Mouse (Mus musculus): ENCODE data around the gene Lamb1. TPM values are rescaled to one million over a fixed set of nuclear protein-coding genes. Genes with fewer than 3 reads are reported as not detected.
A peak's percentile ranks its signal among the peaks of the same experiment; 100 is the strongest.

The Lamb1 gene
- polyA plus RNA-seq, 1 experiment from 2014 or later = 61.9 TPM

DNA sequence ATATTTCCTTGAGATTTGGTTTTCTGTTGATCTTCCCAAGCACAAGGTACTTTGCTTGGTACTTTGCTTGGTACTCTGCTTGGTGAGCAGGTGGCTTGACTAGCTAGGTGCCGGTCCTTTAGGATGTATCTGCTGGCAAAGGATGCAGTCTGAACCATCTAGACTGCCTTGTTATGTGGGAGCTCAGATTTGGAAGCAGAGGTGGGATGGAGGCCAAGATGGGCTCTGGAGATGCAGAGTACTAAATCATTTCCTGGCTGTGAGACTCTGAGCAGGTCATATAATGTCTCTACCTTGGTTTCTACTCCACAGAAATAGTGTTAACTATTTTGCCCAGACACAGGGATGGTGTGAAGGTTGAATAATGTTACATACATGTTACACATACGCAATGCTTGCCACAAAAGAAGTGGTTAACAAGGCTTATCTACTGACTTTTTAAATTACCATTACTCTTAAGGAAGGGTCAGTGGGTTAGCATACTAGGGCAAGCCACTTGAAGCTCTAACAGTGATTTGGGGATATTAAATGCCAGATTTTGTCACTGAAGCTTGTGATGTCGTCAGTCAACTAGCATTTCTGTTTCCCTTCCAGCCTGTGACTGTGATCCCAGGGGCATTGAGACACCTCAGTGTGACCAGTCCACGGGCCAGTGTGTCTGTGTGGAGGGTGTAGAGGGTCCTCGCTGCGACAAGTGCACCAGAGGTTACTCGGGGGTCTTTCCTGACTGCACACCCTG is 52.8 kb downstream of the Lamb1 start:
- peaks cover 14% of the 10 kb centered on the region for H3K4me1 ChIP-seq
- no peaks in the 10 kb centered on the region for H3K27me3 ChIP-seq
- no peak overlapping the region for H3K4me2 ChIP-seq
- ATAC-seq (ENCODE audit: insufficient number of reproducible peaks, insufficient read depth, low FRiP score, low TSS enrichment, low read depth) = no peak
- no peak overlapping the region for H3K9ac ChIP-seq
- 92% methylated on average over 7 of the region's 7 CpGs for whole genome bisulfite sequencing
- H3K9me3 ChIP-seq = peaks cover 9% of the 10 kb centered on the region; the same call in 1 of the 2 replicates
- no peak overlapping the region for H3K4me3 ChIP-seq
- peaks cover 90% of the 10 kb centered on the region for H3K36me3 ChIP-seq
- H3K27ac ChIP-seq = no peak overlapping the region

DNA sequence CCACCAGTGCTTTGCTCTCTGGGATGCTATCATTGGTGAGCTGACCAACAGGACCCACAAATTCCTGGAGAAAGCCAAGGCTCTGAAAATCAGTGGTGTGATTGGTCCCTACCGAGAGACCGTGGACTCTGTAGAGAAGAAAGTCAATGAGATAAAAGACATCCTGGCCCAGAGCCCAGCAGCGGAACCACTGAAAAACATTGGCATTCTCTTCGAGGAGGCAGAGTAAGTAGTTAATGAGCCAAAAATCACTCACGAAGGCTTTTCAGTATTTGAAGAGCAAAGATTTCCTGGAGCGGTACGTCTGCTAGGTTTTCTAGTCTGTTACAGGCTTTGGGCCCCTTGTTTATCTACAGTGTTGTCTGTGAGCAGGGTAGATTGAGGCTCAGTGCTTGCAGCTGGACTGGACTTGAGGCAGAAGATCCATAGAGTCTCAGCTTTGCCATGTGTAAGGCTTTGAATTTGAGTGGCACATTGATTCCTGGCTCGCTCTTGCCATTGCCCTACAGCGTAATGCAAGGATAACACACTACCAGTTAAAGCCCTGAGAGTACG is 53.5 kb downstream of the Lamb1 start:
- peaks cover 9% of the 10 kb centered on the region; the same call in 1 of the 2 replicates for H3K9me3 ChIP-seq
- H3K27me3 ChIP-seq = no peaks in the 10 kb centered on the region
- H3K4me3 ChIP-seq = no peak overlapping the region
- peaks cover 90% of the 10 kb centered on the region for H3K36me3 ChIP-seq
- no peak overlapping the region for H3K27ac ChIP-seq
- peaks cover 14% of the 10 kb centered on the region for H3K4me1 ChIP-seq
- WGBS = 79% methylated on average over 10 of the region's 10 CpGs
- ATAC-seq (ENCODE audit: insufficient number of reproducible peaks, insufficient read depth, low FRiP score, low TSS enrichment, low read depth) = no peak
- H3K9ac ChIP-seq = no peak overlapping the region
- H3K4me2 ChIP-seq = no peak overlapping the region

DNA sequence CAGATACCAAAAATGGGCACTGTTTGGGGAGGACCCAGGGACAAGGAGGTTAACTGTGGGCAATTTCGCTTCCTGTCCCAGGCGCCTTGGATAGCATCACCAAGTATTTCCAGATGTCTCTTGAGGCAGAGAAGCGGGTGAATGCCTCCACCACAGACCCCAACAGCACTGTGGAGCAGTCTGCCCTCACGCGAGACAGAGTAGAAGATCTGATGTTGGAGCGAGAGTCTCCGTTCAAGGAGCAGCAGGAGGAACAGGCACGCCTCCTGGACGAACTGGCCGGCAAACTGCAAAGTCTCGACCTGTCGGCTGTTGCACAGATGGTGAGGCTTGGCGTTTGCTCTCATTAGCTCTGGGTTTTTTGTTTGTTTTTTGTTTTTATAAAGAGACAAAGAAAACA is 55.8 kb downstream of the Lamb1 start:
- 23% methylated on average over 13 of the region's 13 CpGs for WGBS
- H3K9me3 ChIP-seq = no peaks in the 10 kb centered on the region
- H3K4me2 ChIP-seq = peak overlapping the region; percentile 7; the same call in 1 of the 2 replicates
- no peak overlapping the region for H3K4me3 ChIP-seq
- H3K36me3 ChIP-seq = peaks cover 91% of the 10 kb centered on the region
- H3K27me3 ChIP-seq = no peaks in the 10 kb centered on the region
- H3K4me1 ChIP-seq = peaks cover 14% of the 10 kb centered on the region
- ATAC-seq (ENCODE audit: insufficient number of reproducible peaks, insufficient read depth, low FRiP score, low TSS enrichment, low read depth) = no peak
- peak overlapping the region; percentile 74 for H3K27ac ChIP-seq
- no peak overlapping the region for H3K9ac ChIP-seq

DNA sequence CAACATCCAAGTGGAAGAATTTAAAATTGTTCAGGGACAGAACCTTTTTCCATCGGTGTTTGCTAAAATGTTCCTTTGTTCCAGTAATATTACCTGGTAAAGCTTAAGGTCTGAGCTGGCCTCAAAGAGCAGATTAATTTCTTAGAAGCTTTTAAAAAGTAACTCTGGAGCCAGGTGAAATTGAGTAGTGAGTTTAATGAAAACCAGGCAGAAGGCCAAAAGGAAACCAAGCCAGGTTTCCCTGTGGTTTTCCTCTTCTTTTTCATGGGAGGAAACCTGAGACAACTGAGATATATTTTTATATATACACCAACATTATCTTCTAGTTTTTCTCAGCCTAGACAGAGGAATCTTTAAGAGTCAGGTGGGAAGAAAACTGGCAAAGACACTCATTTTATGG is 56.5 kb downstream of the Lamb1 start:
- Histone ChIP-seq H3K27ac (peak overlapping the region; percentile 74), H3K27me3 (no peaks in the 10 kb centered on the region), H3K9ac (no peak overlapping the region), H3K9me3 (no peaks in the 10 kb centered on the region), H3K4me3 (no peak overlapping the region), H3K36me3 (peaks cover 91% of the 10 kb centered on the region), H3K4me2 (no peak overlapping the region), H3K4me1 (peaks cover 14% of the 10 kb centered on the region)
- 32% methylated on average over 1 of the region's 1 CpGs for WGBS
- ATAC-seq (ENCODE audit: insufficient number of reproducible peaks, insufficient read depth, low FRiP score, low TSS enrichment, low read depth) = no peak

DNA sequence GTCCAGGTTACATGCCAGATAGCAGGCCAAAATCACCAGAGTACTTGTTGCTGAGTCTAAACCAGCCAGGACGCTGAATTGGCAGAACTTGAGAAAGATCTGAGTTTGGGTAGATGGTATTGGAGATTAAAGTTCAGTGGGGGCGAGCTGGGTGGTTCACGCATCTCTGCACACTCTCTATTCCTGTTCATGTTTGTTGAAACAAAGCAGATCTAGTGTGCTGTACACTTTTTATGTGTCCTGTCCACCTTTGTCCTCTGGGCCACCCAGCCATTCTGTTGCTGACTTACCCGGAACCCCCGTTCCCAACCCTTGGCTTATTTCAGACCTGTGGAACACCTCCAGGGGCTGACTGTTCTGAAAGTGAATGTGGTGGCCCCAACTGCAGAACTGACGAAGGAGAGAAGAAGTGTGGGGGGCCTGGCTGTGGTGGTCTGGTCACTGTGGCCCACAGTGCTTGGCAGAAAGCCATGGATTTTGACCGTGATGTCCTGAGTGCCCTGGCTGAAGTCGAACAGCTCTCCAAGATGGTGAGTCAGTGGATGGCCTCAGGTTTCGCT is 58.2 kb downstream of the Lamb1 start:
- Histone ChIP-seq H3K9ac (no peak overlapping the region), H3K4me1 (peaks cover 14% of the 10 kb centered on the region), H3K9me3 (no peaks in the 10 kb centered on the region), H3K36me3 (peaks cover 91% of the 10 kb centered on the region), H3K27ac (no peak overlapping the region), H3K4me3 (no peak overlapping the region), H3K27me3 (no peaks in the 10 kb centered on the region), H3K4me2 (no peak overlapping the region)
- ATAC-seq (ENCODE audit: insufficient number of reproducible peaks, insufficient read depth, low FRiP score, low TSS enrichment, low read depth) = no peak
- 91% methylated on average over 9 of the region's 9 CpGs for WGBS

DNA sequence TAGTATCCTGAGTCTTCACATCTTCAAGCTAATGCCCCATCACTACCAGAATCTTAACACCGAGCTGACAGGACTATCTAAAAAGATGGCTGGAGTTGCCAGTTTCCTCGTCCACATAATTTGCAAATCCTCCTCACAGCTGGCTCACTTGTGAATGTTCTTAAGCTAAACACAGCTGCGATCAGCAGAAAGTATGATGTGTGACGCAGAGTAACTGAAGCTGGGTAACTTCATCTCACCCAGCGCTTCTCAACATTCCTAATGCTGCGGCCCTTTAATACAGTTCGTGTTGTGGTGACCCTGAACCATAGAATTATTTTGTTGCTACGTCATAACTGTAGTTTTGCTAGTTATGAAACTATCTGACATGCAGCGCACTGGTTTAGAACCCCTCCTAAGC is 62.1 kb downstream of the Lamb1 start:
- H3K4me1 ChIP-seq = no peaks in the 10 kb centered on the region
- H3K9me3 ChIP-seq = no peaks in the 10 kb centered on the region
- ATAC-seq (ENCODE audit: insufficient number of reproducible peaks, insufficient read depth, low FRiP score, low TSS enrichment, low read depth) = no peak
- H3K36me3 ChIP-seq = peaks cover 92% of the 10 kb centered on the region
- H3K27me3 ChIP-seq = no peaks in the 10 kb centered on the region
- H3K9ac ChIP-seq = no peak overlapping the region
- H3K4me3 ChIP-seq = no peak overlapping the region
- H3K4me2 ChIP-seq = no peak overlapping the region
- H3K27ac ChIP-seq = no peak overlapping the region
- WGBS = 93% methylated on average over 9 of the region's 9 CpGs

DNA sequence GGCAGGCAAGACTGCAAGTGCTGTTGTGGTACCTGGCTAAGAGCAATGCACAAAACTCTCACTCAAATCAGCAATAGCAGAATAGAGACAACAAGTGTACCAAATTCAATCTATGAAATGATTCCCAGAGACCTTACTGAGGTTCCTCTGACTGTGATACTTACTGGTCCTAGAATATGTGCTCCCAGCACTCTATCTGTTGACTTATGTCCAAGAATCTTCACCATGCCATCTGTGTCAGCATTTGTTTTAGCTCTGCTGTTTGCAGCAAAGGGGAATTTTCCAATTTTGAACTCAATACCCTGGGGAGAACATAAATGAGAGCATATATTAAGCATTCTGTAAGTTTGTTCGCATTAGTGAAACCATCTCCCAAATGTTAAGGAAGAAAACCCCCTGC is 68.2 kb downstream of the Lamb1 start:
- H3K27me3 ChIP-seq = no peaks in the 10 kb centered on the region
- H3K36me3 ChIP-seq = peaks cover 79% of the 10 kb centered on the region
- no peak overlapping the region for H3K4me3 ChIP-seq
- no peaks in the 10 kb centered on the region for H3K4me1 ChIP-seq
- 84% methylated on average over 1 of the region's 1 CpGs for WGBS
- no peak for ATAC-seq (ENCODE audit: insufficient number of reproducible peaks, insufficient read depth, low FRiP score, low TSS enrichment, low read depth)
- H3K27ac ChIP-seq = no peak overlapping the region
- H3K9me3 ChIP-seq = no peaks in the 10 kb centered on the region
- H3K9ac ChIP-seq = no peak overlapping the region
- H3K4me2 ChIP-seq = no peak overlapping the region

DNA sequence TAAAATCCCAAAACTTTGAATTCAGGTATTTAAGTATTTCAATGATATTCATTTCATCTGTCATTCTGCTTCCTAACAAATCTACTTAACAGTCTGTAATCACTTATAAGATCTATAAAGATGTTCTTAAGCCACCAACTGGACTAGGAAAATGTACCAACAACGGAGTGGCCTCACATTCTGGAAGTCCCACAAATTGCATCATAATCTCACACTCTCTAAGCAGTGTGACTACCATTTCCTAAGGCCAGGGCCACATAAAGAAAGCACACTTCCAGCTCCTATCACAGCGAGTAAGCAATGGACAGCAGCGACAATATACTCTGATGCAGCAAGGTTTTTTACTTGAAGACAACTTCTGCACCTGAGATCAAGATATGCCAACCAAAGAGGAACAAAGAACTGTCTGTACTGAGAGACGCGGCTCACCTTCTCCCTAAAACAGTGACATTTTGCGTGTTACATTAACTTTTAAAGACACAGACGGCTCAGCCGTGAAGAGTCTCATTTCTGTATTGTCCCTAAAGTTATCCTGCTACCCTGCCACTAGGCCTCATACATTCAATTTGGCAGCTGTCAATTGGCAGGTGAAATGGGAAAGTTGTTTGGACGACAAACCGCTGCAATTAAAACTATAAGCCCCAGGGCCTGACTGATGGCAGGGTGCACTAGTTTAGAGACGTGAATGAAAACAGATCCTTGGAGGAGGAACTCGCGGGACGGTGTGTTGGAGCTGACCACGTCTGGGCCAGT is 85.3 kb downstream of the Lamb1 start:
- peak overlapping the region; percentile 97 for H3K9ac ChIP-seq
- ATAC-seq (ENCODE audit: insufficient number of reproducible peaks, insufficient read depth, low FRiP score, low TSS enrichment, low read depth) = 0 out of 2 replicates have a peak, but pooled peaks have one; percentile 20
- peak overlapping the region; percentile 81; the same call in 1 of the 2 replicates for H3K27ac ChIP-seq
- H3K9me3 ChIP-seq = no peaks in the 10 kb centered on the region
- H3K27me3 ChIP-seq = no peaks in the 10 kb centered on the region
- 25% methylated on average over 15 of the region's 15 CpGs for WGBS
- peaks cover 19% of the 10 kb centered on the region for H3K36me3 ChIP-seq
- H3K4me3 ChIP-seq = peak overlapping the region; percentile 99
- H3K4me2 ChIP-seq = peak overlapping the region; percentile 82
- peaks cover 9% of the 10 kb centered on the region for H3K4me1 ChIP-seq

DNA sequence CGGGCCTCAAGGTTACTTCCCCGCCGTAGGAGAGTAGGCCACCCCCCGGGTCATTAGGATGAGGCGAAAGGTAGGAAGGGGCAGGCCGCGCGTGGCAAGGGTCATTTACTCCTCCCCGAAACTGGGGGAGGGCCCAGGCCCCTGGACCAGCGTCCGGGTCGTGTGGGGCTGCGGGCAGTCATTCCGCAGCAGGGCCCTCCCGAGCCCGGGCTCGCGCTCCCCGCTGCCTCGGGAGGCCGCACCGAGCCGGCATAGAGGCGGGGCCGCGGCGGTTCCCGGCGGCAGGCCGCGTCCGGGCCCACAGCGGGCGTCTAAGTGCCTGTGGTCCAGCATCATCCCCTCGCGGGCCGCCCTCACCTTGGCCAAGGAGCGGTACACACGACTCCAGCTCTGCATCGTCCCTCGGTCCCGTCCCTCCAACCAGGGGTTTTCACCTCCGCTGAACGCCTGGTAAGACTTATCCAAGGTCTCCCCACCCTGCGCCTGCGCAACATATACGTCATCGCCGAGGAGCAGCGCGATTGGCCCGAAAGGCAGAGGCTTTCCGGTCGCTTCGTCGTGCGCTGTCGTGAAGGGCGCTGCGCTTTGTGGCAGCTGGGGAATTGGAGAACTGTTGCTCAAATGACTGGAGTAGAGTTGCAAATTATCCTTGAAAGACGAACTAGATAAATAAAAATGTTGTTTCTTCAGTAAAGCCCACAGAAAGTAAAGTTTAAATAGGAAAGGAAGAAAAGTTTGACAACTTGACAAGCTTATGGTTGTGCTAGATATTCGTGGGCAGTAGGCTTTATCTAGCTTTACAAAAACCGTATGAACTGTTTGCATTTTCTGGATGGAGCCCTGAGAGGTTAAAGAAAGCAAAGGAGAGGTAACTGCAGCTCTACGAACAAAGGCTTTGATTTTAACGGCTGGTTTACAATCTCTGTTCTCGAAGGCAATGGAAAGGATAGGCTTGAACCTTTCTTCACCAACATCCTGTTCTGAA is 86.2 kb downstream of the Lamb1 start, which contains the start of gene Dld:
TSS of gene Dld (minus strand) at position 510 of the 985 bp plus-strand sequence.
- ATAC-seq (ENCODE audit: insufficient number of reproducible peaks, insufficient read depth, low FRiP score, low TSS enrichment, low read depth) = peak; percentile 97
- no peaks in the 10 kb centered on the region for H3K27me3 ChIP-seq
- no peaks in the 10 kb centered on the region for H3K9me3 ChIP-seq
- peak within 1 kb of the TSS; percentile 97 for H3K9ac ChIP-seq
- H3K4me2 ChIP-seq = peak within 1 kb of the TSS; percentile 82
- H3K27ac ChIP-seq = peak within 1 kb of the TSS; percentile 81
- 5% methylated on average over 64 of the region's 66 CpGs for WGBS
- H3K4me1 ChIP-seq = peaks cover 9% of the 10 kb centered on the region
- peaks cover 19% of the 10 kb centered on the region for H3K36me3 ChIP-seq
- H3K4me3 ChIP-seq = peak within 1 kb of the TSS; percentile 99

DNA sequence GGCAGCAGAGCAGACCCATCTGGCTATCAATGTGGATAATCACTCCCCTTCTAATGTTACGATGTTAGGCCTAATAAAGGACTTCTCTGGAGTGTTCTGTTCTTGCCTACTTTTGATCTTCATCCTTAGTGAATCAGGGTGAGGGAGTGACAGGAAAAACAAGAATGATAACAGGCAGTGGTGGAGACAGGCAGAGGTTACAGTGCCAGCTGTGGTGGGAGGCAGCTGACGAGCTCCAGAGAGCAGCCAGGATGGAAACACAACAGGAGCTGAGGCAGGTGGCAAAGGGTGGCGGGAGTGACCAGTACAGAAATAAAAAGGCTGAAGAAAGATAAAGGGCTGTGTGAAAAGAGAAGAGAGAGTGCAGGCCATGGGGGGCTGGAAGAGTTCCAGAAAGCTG is 101.4 kb downstream of the Lamb1 start:
- no peak overlapping the region for H3K9ac ChIP-seq
- no peak overlapping the region for H3K4me2 ChIP-seq
- WGBS = 64% methylated on average over 3 of the region's 3 CpGs
- H3K4me3 ChIP-seq = no peak overlapping the region
- H3K27me3 ChIP-seq = no peaks in the 10 kb centered on the region
- no peaks in the 10 kb centered on the region for H3K9me3 ChIP-seq
- H3K4me1 ChIP-seq = no peaks in the 10 kb centered on the region
- no peak for ATAC-seq (ENCODE audit: insufficient number of reproducible peaks, insufficient read depth, low FRiP score, low TSS enrichment, low read depth)
- H3K27ac ChIP-seq = no peak overlapping the region
- H3K36me3 ChIP-seq = no peaks in the 10 kb centered on the region

DNA sequence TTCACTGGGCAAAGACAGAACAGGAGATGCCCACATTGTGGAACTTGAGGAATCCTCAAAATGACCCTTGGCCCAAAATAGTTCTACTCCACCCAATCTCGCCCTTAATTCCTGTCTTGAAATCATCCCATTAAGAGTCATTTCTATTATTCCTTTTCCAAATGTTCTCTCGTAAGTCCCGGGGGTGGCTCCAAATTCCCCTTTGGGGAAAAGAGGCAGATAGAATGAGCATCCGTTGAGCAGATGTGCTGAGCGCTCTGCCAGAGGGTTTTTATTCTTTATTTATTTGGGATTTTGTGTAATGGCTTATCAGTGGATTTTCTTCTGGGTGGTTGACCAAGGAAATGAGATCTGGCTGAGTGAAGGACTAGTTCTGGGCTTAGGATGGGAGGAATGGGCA is 102.7 kb downstream of the Lamb1 start:
- ATAC-seq (ENCODE audit: insufficient number of reproducible peaks, insufficient read depth, low FRiP score, low TSS enrichment, low read depth) = no peak
- Histone ChIP-seq H3K27me3 (no peaks in the 10 kb centered on the region), H3K9me3 (no peaks in the 10 kb centered on the region), H3K4me1 (no peaks in the 10 kb centered on the region), H3K27ac (no peak overlapping the region), H3K36me3 (no peaks in the 10 kb centered on the region), H3K4me2 (no peak overlapping the region), H3K4me3 (no peak overlapping the region), H3K9ac (no peak overlapping the region)
- WGBS = 81% methylated on average over 5 of the region's 5 CpGs

All from embryonic facial prominence, embryonic 13.5 days (tissue).